Mouse (Mus musculus) cerebellum, adult 8-10 months (tissue): ENCODE measurements around the gene Top3a.

Source experiments
- DNase-seq: peaks from one replicate; pipeline ENCODE4 v3.0.0; 2022

Top3a gene

GRCm38 (mm10) chr11:60709481-60710465 is 67.4 kb downstream of the Top3a start:
- peak; percentile 3 for DNase-seq

GRCm38 (mm10) chr11:60708631-60709030 is 68.5 kb downstream of the Top3a start:
- peak; percentile 2 for DNase-seq

GRCm38 (mm10) chr11:60707672-60708071 is 69.5 kb downstream of the Top3a start:
- DNase-seq: peak; percentile 20

DNA sequence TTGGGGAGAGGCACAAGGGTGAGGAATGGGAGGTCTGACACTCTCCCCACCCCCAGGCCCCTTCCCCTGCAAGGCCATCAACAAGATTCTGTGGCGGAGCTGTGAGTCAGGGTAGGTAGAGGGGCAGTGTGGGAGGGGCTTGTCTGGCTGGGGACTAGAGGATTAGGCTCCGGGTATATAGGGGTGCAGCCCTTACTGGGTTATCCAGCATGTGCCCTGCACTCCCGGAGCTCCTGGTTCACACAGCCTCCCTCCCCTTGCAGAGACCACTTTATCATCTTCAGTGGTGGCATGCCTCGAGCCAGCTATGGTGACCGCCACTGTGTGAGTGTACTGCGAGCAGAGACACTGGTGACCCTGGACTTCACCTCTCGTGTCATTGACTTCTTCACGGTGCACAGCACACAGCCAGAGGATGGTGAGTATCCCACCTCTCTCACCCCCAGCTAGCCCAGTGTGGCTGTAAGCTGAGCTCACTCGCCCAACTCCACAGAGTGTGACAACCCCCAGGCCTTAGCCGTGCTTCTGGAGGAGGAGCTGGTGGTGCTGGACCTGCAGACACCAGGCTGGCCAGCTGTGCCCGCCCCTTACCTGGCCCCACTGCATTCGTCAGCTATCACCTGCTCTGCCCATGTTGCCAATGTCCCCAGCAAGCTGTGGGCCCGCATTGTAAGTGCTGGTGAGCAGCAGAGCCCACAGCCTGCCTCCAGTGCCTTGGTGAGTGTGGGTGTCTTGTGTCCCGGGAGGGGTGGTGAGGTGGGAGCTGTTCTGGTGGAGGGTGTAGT is 70.3 kb downstream of the Top3a start:
- peak; percentile 8 for DNase-seq

GRCm38 (mm10) chr11:60706076-60706475 is 71.1 kb downstream of the Top3a start:
- peak; percentile 4 for DNase-seq

DNA sequence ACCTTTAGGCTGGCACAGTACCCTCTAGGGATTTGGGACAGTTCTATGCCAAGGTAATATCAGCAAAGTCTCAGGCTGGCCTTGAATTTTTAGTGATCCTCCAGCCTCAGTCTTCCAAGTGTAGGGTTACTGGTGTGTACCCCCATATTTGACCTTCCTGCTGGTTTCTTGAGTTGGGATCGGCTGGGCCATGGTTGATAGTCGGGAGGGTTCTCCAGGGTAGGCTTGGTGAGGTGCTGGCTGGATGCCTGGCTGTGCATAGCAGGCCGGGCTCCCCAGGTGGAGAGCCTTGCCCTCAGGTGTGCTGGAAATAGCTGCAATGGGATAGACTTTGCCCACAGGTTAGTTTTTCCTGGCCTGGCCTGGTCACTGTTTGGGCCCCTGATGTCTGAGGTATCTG is 71.9 kb downstream of the Top3a start:
- DNase-seq: no peak

DNA sequence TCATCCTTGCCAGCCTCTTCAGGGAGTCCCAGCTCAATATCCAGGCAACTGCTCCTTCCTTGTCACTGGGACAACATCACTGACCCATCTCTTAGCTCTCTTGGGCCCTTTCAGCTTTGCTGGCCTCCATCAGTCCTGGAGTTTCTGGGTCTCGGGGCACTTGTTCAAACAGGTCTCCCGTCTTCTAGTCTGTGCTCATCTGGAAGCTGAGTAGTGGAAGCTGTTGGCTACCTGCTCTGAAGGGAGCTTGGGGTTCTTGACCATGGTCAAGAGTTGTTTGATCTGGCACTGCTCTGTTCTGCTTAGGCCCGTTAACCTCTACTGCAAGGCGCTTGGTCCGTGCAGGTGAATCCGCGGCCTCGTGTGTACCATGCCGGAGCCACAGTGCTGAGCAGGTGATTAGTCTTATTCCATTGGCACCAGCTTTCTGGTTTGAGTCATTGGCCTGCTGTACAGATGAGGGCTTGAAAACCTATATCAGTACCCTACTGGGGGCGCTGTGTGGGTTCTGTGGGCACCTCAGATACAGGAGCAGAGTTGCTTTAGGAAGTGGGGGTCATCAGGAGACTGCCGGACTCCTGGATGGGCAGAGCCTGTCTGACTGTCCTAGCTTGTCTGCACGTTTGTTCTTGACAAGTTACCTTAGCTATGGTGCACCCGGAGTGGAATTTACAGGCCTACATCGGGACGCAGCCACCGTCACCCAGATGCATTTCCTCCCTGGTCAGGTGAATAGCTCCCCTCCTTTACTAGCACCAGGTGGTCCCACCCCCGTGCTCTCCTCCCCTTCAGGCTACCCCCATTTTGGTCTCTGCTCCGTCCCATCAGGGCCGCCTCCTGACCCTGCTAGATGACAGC is 72.9 kb downstream of the Top3a start:
- peak; percentile 12 for DNase-seq

DNA sequence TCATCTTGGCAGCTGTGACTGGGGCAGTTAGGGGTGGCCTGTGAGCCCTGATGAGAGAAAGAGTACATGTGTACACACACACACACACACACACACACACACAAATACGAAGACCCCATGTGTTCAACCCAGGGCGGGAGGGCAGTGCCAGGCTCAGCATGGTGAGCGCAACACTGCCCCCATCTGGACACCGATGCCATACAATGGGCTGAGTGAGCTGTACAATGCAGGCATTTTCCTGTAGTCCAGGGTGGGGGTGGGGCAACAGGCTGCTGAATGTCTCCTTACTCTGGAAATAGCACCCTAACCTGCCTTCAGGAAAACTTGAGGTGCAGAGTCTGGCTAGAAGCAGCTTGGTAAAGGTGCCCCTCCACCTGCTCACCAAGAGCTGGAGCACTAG is 74.0 kb downstream of the Top3a start:
- DNase-seq: peak; percentile 61

DNA sequence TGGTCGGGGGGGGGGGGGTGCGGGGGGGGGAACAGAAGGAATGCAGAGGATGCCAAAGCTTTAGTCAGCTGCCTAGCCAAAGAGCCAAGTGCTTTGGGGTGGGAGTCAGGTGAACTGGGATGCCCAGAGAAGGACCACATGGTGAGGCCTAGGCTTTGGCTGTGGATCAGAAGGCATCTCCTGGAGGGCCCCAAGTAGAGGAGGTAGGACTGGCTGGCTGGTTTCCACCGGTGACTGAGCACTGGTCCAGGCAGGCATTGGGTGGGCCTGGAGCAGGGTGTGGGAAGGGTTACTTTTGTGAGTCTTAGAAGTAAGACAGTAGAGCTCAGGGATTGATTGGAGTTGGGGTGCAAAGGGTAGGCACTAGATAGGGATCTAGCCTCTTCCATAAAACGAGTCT is 75.6 kb downstream of the Top3a start:
- peak; percentile 24 for DNase-seq

- DNase-seq: peak; percentile 22
These were observed 76.6 kb downstream of the Top3a start for GRCm38 (mm10) chr11:60700320-60701185.

- DNase-seq: peak; percentile 84
These were observed 77.6 kb downstream of the Top3a start, which contains the start of gene Llgl1 for GRCm38 (mm10) chr11:60699524-60700075. TSS of gene Llgl1 (plus strand) at chr11:60699723.

- DNase-seq: peak; percentile 41
These were observed 78.2 kb downstream of the Top3a start for GRCm38 (mm10) chr11:60698806-60699523.

- peak; percentile 9 for DNase-seq
These were observed 79.6 kb downstream of the Top3a start for GRCm38 (mm10) chr11:60697561-60697960.

DNA sequence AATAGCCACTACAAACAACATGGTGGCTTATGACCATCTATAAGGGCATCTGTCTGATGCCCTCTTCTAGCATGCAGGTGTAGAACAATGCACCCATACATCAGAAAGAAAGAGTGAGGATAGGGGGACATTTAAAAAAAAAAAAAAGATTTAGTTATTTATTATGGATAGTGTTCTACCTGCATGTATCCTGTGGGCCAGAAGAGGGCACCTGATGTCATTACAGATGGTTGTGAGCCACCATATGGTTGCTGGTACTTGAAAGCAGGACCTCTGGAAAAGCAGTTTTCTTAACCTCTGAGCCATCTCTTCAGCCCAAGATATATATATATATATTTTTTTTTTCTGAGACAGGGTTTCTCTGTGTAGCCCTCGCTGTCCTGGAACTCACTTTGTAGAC is 81.0 kb downstream of the Top3a start:
- no peak for DNase-seq
